Mouse (Mus musculus) embryonic facial prominence, embryonic 15.5 days (tissue): ENCODE data around the gene Gpc5. TPM values are rescaled to one million over a fixed set of nuclear protein-coding genes. Genes with fewer than 3 reads are reported as not detected.

Experiments used
- ATAC-seq: fragments of 200-750 bp; cut with Nextera tagmentation; 2 replicates; pipeline ENCODE4 v1.8.0; 2017; ENCODE audit warnings: low read depth, moderate TSS enrichment; ENCODE audit not compliant: insufficient number of reproducible peaks, low FRiP score, low TSS enrichment
- H3K27ac ChIP-seq: fragments of 300-500 bp; sonication (generic); replicated peaks from 2 replicates; pipeline ENCODE4 v1.5.1; 2015; ENCODE audit warnings: mild to moderate bottlenecking, inconsistent platforms
- H3K27me3 ChIP-seq: fragments of 300-500 bp; sonication (generic); 2 replicates; pipeline ENCODE4 v1.6.1; 2015; ENCODE audit warnings: inconsistent platforms
- H3K36me3 ChIP-seq: fragments of 300-500 bp; sonication (generic); 2 replicates; pipeline ENCODE4 v1.6.1; 2015; ENCODE audit warnings: mild to moderate bottlenecking, inconsistent platforms
- H3K4me1 ChIP-seq: fragments of 300-500 bp; sonication (generic); 2 replicates; pipeline ENCODE4 v1.6.1; 2015; ENCODE audit warnings: inconsistent platforms
- H3K4me2 ChIP-seq: fragments of 300-500 bp; sonication (generic); replicated peaks from 2 replicates; pipeline ENCODE4 v1.6.1; 2015; ENCODE audit warnings: mild to moderate bottlenecking, inconsistent platforms
- H3K4me3 ChIP-seq: fragments of 300-500 bp; sonication (generic); replicated peaks from 2 replicates; pipeline ENCODE4 v1.5.1; 2015; ENCODE audit warnings: mild to moderate bottlenecking, inconsistent platforms
- H3K9ac ChIP-seq: fragments of 300-500 bp; sonication (generic); 2 replicates; pipeline ENCODE4 v1.6.1; 2015; ENCODE audit warnings: inconsistent platforms
- H3K9me3 ChIP-seq: fragments of 300-500 bp; sonication (generic); replicated peaks from 2 replicates; pipeline ENCODE4 v1.6.1; 2016; ENCODE audit warnings: inconsistent platforms
- WGBS: fragments of 180-500 bp; shearing (Covaris S2); methylation state at CpG from one replicate; pipeline ENCODE4 v1.1.7; 2015; 5-methylcytosine and 5-hydroxymethylcytosine counted together
- polyA plus RNA-seq: library from polyadenylated mRNA; unstranded; fragments of >200 nt; fragmentation: Nextera tagmentation; extraction: Ambion mirVana; gene quantifications from 2 replicates; pipeline ENCODE4 v1.2.1, GENCODE M21; 2015

Gpc5 gene
- polyA plus RNA-seq, 1 experiment from 2014 or later: 0.60 TPM

DNA sequence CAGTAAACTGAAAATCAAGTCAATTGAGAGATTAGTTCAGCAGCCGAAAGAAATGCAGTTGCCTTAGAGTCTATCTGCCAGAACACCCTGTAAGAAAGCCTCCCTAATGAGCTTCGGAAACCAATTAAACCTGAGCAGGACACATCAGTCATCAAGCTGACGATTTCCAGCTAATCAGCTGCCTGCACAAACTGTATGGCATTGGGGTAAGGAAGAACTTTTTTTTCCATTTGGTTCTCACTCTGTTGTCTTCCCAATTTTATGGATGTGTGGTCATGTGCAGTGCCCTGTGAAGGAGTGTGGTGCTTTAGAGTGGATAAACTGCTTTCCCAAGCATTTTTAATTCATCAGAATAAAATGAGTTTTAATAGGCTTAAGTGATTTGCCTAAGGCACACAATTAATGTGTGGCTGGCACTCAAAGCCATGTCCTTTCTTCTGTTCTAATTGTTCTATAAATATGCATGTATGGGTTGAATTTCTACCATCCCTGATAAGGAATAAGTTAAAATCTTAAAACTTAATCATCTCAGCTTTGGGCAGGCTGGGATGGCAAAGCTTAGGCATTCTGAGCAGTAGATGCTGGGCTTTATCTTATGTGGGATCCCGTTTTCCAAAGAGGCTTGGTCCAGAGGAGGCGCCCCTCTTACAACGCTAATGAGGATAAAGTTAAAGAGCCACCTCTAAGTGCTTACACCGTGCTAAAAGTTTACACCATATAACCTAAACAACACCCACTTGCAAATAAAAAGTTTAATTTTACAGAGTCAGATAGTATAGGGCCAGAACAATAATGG lies 687.6 kb downstream of the Gpc5 start:
- no peaks in the 10 kb centered on the region for H3K27me3 ChIP-seq
- no peak overlapping the region for H3K9ac ChIP-seq
- no peak overlapping the region for H3K27ac ChIP-seq
- no peak for ATAC-seq
- H3K9me3 ChIP-seq: no peaks in the 10 kb centered on the region
- H3K4me3 ChIP-seq: no peak overlapping the region
- no peaks in the 10 kb centered on the region for H3K36me3 ChIP-seq
- WGBS: 63% methylated on average over 7 of the region's 7 CpGs
- H3K4me2 ChIP-seq: no peak overlapping the region
- no peaks in the 10 kb centered on the region for H3K4me1 ChIP-seq

DNA sequence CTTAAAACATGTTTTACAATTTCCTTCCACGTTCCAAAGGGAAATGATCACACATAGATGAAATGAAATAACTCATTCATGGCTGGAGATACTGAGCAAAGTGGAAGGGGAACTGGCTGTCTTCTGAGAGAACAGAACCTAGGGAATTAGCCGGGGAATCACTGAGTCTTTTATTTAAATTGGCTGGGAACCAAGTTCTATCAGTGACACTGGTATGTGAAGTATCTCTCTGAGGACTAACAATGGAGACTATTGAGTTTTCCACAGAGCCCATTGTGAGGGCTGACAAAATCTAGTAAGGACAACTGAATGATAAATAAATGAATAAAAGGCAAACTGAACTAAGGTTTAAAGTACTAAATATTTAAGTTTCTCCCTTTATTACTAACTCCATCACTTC lies 712.7 kb downstream of the Gpc5 start:
- Histone ChIP-seq H3K4me1 (no peaks in the 10 kb centered on the region), H3K9me3 (no peaks in the 10 kb centered on the region), H3K27ac (no peak overlapping the region), H3K9ac (no peak overlapping the region), H3K27me3 (no peaks in the 10 kb centered on the region), H3K36me3 (no peaks in the 10 kb centered on the region), H3K4me3 (no peak overlapping the region), H3K4me2 (no peak overlapping the region)
- ATAC-seq: no peak
- 19% methylated on average over 2 of the region's 2 CpGs for WGBS

DNA sequence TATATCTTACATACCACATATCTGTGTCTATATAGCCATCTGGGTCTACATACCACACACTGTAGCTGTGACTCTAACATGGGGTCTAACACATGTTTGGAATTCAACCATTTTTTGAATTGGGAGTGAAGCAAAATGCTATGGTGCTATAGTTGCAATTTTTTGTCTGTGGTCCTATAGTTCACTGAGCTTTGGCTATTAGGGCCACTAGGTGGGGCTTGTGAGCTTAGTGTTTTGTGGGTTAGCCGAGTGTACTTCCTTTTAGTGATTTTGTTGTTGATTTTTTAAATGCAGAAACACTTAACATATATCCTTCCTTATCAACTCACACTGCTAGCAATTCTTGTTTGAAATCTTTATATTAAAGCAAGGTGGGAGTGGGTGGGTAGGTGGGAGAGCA lies 727.0 kb downstream of the Gpc5 start:
- Histone ChIP-seq H3K4me2 (no peak overlapping the region), H3K9me3 (no peaks in the 10 kb centered on the region), H3K4me1 (no peaks in the 10 kb centered on the region), H3K36me3 (no peaks in the 10 kb centered on the region), H3K4me3 (no peak overlapping the region), H3K27me3 (no peaks in the 10 kb centered on the region), H3K27ac (no peak overlapping the region), H3K9ac (no peak overlapping the region)
- 9% methylated on average over 1 of the region's 1 CpGs for WGBS
- no peak for ATAC-seq

DNA sequence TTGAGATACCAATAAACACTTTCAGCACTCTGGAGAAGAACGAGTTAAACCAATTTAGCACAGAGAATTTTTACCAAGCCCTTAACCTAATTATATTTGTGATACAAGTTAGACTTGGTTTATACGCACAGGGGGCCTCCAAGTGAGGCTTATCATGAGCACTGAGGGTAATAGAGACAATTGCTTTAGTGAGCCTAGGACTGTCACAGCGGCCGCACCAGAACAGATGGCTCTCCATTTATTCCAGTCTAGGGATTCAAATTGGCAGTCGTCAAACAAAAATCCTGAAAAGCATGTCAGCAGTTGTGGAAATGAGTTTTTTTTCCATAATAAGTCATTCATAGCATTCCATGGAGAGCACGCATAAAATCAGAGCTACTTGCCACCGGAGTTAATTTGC lies 729.6 kb downstream of the Gpc5 start:
- Histone ChIP-seq H3K4me1 (no peaks in the 10 kb centered on the region), H3K4me3 (no peak overlapping the region), H3K9ac (no peak overlapping the region), H3K4me2 (no peak overlapping the region), H3K27ac (no peak overlapping the region), H3K9me3 (no peaks in the 10 kb centered on the region), H3K27me3 (no peaks in the 10 kb centered on the region), H3K36me3 (no peaks in the 10 kb centered on the region)
- WGBS: 68% methylated on average over 7 of the region's 7 CpGs
- no peak for ATAC-seq

DNA sequence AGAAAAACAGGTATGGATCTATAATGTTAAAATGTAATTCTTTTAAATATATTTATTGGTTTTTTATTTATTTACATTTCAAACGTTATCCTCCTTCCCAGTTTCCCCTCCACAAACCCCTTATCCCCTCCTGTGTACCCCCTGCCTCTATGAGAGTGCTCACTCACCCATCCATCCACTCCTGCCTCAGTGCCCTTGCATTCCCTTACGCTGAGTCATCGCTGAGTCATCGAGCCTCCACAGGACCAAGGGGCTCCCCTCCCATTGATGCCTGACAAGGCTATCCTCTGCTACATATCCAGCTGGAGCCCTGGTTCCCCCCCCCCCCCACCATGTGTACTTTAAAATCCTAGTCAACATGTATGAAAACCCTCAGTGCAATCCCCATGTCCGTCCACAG lies 738.5 kb downstream of the Gpc5 start:
- Histone ChIP-seq H3K27me3 (no peaks in the 10 kb centered on the region), H3K4me1 (no peaks in the 10 kb centered on the region), H3K9ac (no peak overlapping the region), H3K9me3 (no peaks in the 10 kb centered on the region), H3K4me2 (no peak overlapping the region), H3K27ac (no peak overlapping the region), H3K36me3 (no peaks in the 10 kb centered on the region), H3K4me3 (no peak overlapping the region)
- 65% methylated on average over 5 of the region's 5 CpGs for WGBS
- no peak for ATAC-seq

DNA sequence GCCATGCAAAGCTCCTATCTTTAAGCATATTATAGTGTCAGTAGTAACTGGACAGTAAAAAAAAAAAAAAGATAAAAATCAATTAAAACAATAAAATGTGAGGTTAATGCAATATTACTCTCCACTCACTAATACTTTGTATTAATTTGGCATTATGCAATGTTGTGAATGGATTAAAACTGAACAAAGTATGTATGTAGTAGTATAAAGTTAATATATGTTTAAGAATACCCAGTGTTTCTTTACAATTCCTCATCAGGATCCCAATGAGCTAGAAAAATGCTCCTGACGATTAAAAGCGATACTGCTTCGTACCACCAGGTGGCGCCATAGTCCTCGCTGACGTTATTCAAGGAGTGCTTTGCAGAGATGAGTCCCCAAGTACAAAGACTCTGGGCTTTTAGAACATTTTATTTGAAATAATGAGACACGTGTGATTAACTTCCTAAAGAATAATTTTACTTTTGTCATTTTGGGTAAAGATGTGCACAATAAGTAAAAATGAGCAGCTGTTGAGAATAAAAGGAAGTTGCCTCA lies 739.3 kb downstream of the Gpc5 start:
- Histone ChIP-seq H3K9me3 (no peaks in the 10 kb centered on the region), H3K9ac (no peak overlapping the region), H3K4me3 (no peak overlapping the region), H3K4me2 (no peak overlapping the region), H3K27ac (no peak overlapping the region), H3K27me3 (no peaks in the 10 kb centered on the region), H3K36me3 (no peaks in the 10 kb centered on the region), H3K4me1 (no peaks in the 10 kb centered on the region)
- WGBS: under 1% methylated on average over 7 of the region's 7 CpGs
- ATAC-seq: no peak

DNA sequence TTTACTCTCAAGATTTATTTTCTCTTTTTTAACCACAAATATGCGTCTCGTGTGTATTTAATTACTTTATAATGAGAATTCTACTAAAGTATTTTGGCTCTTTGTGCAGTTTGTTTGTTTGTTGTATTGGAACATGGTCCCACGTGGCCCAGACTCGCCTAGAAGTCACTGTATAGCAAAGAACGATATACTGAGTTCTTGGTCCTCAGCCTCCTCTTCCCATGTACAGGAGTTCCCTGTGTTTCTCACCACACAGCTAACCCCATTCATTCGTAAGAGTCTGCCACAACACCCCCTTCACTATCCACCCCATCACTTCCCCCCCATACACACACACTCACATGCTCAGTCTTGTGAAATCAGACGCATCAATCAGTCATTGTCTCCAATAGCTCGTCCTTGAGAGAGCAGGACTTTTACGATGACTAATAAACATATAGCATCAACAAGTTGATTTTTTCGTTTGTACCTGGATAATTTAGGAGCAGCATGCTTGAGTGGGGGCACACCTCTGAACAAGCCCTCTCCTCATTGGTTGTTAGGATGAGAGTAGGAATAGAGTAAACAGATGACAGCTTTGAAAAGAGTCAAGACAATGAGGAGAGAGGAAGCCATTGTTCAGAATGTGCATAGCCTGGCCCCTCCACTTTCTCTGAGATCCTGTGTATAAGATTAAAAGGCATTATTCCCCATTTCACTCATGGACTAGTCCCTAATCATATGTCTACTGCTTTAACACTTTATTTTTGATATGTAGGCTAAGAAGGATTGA lies 740.0 kb downstream of the Gpc5 start:
- WGBS: 65% methylated on average over 10 of the region's 10 CpGs
- no peaks in the 10 kb centered on the region for H3K9me3 ChIP-seq
- no peak overlapping the region for H3K9ac ChIP-seq
- no peak overlapping the region for H3K4me2 ChIP-seq
- H3K4me1 ChIP-seq: no peaks in the 10 kb centered on the region
- H3K27ac ChIP-seq: no peak overlapping the region
- ATAC-seq: no peak
- no peaks in the 10 kb centered on the region for H3K36me3 ChIP-seq
- no peak overlapping the region for H3K4me3 ChIP-seq
- no peaks in the 10 kb centered on the region for H3K27me3 ChIP-seq

DNA sequence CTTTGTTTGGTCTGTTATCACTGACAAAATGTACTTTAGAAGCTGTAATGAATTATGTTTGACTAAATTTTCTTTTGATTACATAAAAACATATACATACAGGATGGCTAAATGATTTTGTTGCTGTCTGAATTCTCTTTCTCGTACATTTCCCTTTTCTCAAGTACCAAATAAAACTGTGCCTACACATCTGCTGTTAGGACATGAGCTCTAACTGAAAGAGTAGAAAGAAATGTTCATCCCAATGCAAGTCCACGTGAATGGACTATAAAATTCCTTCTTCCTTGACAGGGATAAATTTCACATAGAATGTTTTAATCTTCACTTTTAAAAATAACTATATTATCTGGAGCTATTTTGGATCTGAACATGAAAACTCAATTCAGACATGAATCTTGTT lies 751.8 kb downstream of the Gpc5 start:
- Histone ChIP-seq H3K4me3 (no peak overlapping the region), H3K27me3 (no peaks in the 10 kb centered on the region), H3K27ac (no peak overlapping the region), H3K36me3 (no peaks in the 10 kb centered on the region), H3K9ac (no peak overlapping the region), H3K9me3 (no peaks in the 10 kb centered on the region), H3K4me1 (no peaks in the 10 kb centered on the region), H3K4me2 (no peak overlapping the region)
- ATAC-seq: no peak
- 71% methylated on average over 2 of the region's 2 CpGs for WGBS

DNA sequence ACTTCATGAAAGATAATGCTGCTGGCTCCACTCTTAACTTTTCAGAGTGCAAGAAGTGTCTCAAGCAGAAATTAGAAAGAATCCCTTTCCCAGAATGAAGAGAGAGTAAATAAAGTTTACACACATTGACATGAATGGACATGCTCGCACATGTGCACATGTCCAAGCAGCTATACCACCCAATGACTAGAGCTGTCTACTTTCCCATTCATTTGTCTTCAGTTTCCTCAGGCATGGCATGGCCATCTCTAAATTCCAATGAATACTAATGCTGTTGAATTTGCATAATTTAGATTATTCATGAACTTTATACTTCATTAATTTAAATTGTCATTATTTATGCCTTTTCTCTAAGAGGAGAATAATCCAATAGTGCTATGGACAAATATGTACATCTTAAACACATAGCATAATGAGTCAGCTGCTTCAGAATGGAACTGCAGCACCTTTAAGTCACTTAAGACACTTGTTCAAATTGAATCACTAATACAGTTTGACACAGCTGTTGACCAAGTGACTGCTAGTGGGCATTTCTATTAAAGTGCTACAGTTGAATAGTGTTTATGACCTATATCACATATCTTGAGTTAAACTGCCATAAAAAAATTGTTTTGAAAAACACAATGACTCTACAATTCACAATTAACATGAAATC lies 752.9 kb downstream of the Gpc5 start:
- no peak for ATAC-seq
- Histone ChIP-seq H3K9me3 (no peaks in the 10 kb centered on the region), H3K27me3 (no peaks in the 10 kb centered on the region), H3K27ac (no peak overlapping the region), H3K36me3 (no peaks in the 10 kb centered on the region), H3K4me2 (no peak overlapping the region), H3K4me3 (no peak overlapping the region), H3K4me1 (no peaks in the 10 kb centered on the region), H3K9ac (no peak overlapping the region)
- WGBS: 88% methylated on average over 1 of the region's 1 CpGs

DNA sequence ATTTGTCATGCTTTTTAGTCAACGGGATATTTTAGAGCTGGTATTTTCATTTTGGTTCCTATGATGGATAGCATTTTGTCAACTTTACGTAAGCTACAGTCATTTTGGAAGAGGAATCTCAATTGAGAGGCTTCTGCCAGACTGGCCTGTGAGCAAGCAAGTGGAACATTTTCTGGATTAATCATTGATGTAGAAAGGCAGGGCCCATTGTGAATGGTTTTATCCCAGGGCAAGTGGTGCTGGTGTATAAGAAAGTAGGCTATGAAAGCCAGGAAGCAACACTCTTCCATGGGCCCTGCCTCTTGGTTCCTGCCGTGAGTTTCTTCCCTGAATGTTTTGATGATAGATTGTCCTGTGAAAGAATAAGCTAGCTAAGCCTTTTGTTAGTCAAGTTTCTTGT lies 777.1 kb downstream of the Gpc5 start:
- Histone ChIP-seq H3K36me3 (no peaks in the 10 kb centered on the region), H3K27me3 (no peaks in the 10 kb centered on the region), H3K9ac (no peak overlapping the region), H3K9me3 (no peaks in the 10 kb centered on the region), H3K27ac (no peak overlapping the region), H3K4me3 (no peak overlapping the region), H3K4me2 (no peak overlapping the region), H3K4me1 (no peaks in the 10 kb centered on the region)
- ATAC-seq: no peak
- 79% methylated on average over 3 of the region's 3 CpGs for WGBS

DNA sequence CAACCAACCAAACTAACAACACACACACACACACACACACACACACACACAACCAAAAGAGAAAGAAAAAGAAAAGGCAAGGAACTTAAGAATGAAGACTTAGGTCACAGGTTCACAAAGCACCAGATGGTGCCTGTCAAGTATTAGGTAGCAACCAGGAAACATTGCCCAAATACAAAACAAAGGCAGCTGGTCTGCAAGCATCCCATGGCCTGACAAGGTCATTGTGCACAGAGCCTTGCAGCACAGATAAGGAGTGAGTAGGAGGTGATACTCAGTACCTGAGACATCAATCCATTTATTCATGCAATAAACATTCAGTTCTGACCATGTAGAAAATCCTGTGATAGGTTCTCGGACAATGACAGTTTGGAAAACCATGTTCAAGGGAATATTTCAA lies 884.0 kb downstream of the Gpc5 start:
- Histone ChIP-seq H3K4me3 (no peak overlapping the region), H3K9ac (no peak overlapping the region), H3K27me3 (no peaks in the 10 kb centered on the region), H3K27ac (no peak overlapping the region), H3K4me2 (no peak overlapping the region), H3K36me3 (no peaks in the 10 kb centered on the region), H3K4me1 (no peaks in the 10 kb centered on the region), H3K9me3 (no peaks in the 10 kb centered on the region)
- ATAC-seq: no peak
- WGBS: 80% methylated on average over 1 of the region's 1 CpGs
